In genomic region chr9:75624983-75625555, GRCm38 (mm10) we compare ENCODE assay signal across 8 mouse cellular contexts. TPM values are rescaled to one million over a fixed set of nuclear protein-coding genes. Genes with fewer than 3 reads are reported as not detected.
A peak's percentile ranks its signal among the peaks of the same experiment; 100 is the strongest.
DNase-seq lines count a peak whose midpoint lies in the region; ATAC-seq lines count a peak whose summit lies in the region.

No protein-coding gene starts in this region.

- H3K4me3 ChIP-seq in heart, embryonic 14.5 days (ENCODE audit: control insufficient read depth in 1 of 2, insufficient read depth in 1 of 2, low read depth in 1 of 2, low read length in 2 of 2) = peak overlapping the region; percentile 85 to 98
- H3K4me3 ChIP-seq in forebrain, embryonic 14.5 days (ENCODE audit: low read depth, low read length) = peak overlapping the region; percentile 81
- peak overlapping the region; percentile 62 for H3K4me3 ChIP-seq in liver, embryonic 16.5 days (ENCODE audit: low read depth, low read length)

- H3K27me3 ChIP-seq in heart, embryonic 14.5 days (ENCODE audit: control insufficient read depth, insufficient read depth, low read length) = 0 out of 2 replicates have a peak, but pooled peaks cover 5% of the 10 kb centered on the region
- H3K27me3 ChIP-seq in forebrain, embryonic 14.5 days (replicated peaks; ENCODE audit: control insufficient read depth, insufficient read depth, low read length) = no peaks in the 10 kb centered on the region
- H3K27me3 ChIP-seq in liver, embryonic 16.5 days (ENCODE audit: control insufficient read depth, insufficient read depth, low read depth, low read length) = peaks cover 26% of the 10 kb centered on the region

- peak overlapping the region; percentile 7 to 75; a peak in 3 of 4 replicates for H3K27ac ChIP-seq in heart, embryonic 14.5 days (replicated peaks in 1 of 2; ENCODE audit: control insufficient read depth in 1 of 2, insufficient read depth in 1 of 2, low read depth in 2 of 2, low read length in 2 of 2)
- peak overlapping the region; percentile 84 for H3K27ac ChIP-seq in forebrain, embryonic 14.5 days (ENCODE audit: low read depth, low read length)
- H3K27ac ChIP-seq in liver, embryonic 16.5 days (ENCODE audit: low read length) = no peak overlapping the region

- DNase-seq in heart, postnatal 10 days = no peak
- DNase-seq in ES-CJ7 (ENCODE audit: low read depth, low spot score) = peak; percentile 33
- DNase-seq in forebrain, embryonic 14.5 days (ENCODE audit: low spot score) = peak; percentile 17
- no peak for DNase-seq in thymus, postnatal 10 days (ENCODE audit: low spot score in 2 of 2)
- no peak for DNase-seq in natural killer cell, adult 2 months (ENCODE audit: low spot score in 2 of 2)
- no peak for DNase-seq in ovary, postnatal 14 days (ENCODE audit: low spot score)

- intact Hi-C loops in heart, postnatal 10 days (cut with DNase I) = no loop called here

- H3K9ac ChIP-seq in heart, embryonic 14.5 days (ENCODE audit: low read length) = peak overlapping the region; percentile 90
- peak overlapping the region; percentile 90 for H3K9ac ChIP-seq in forebrain, embryonic 14.5 days (ENCODE audit: low read length)
- H3K9ac ChIP-seq in liver, embryonic 16.5 days (ENCODE audit: low read depth, low read length) = peak overlapping the region; percentile 24; the same call in 1 of the 2 replicates

- no peak for ATAC-seq in heart, embryonic 14.5 days (ENCODE audit: insufficient number of reproducible peaks, insufficient read depth, low FRiP score, low read depth)
- peak; percentile 11 for ATAC-seq in forebrain, embryonic 14.5 days
- no peak for ATAC-seq in liver, embryonic 16.5 days (ENCODE audit: low read depth)

- 15% methylated on average over 18 of the region's 18 CpGs for WGBS in heart, embryonic 14.5 days
- WGBS in forebrain, embryonic 14.5 days = 13% methylated on average over 18 of the region's 18 CpGs
- 16% methylated on average over 18 of the region's 18 CpGs for WGBS in liver, embryonic 16.5 days (ENCODE audit: insufficient replicate concordance)

- H3K9me3 ChIP-seq in heart, embryonic 14.5 days (ENCODE audit: control insufficient read depth, low read length) = 0 out of 2 replicates have a peak, but pooled peaks cover under 1% of the 10 kb centered on the region
- no peaks in the 10 kb centered on the region for H3K9me3 ChIP-seq in forebrain, embryonic 14.5 days (replicated peaks; ENCODE audit: control insufficient read depth, low read length)
- no peaks in the 10 kb centered on the region for H3K9me3 ChIP-seq in liver, embryonic 16.5 days (replicated peaks; ENCODE audit: control insufficient read depth, low read length)

- peaks cover 2 to 3% of the 10 kb centered on the region in 2 experiments; a peak in 2 of 4 replicates for H3K4me1 ChIP-seq in heart, embryonic 14.5 days (ENCODE audit: control insufficient read depth in 2 of 2, insufficient read depth in 2 of 2, low read length in 2 of 2)
- peaks cover 3% of the 10 kb centered on the region for H3K4me1 ChIP-seq in forebrain, embryonic 14.5 days (ENCODE audit: control insufficient read depth, insufficient read depth, low read length)
- no peaks in the 10 kb centered on the region for H3K4me1 ChIP-seq in liver, embryonic 16.5 days (ENCODE audit: control insufficient read depth, low read depth, low read length)

- no peaks in the 10 kb centered on the region for H3K36me3 ChIP-seq in heart, embryonic 14.5 days (ENCODE audit: control insufficient read depth, insufficient read depth, low read length)
- H3K36me3 ChIP-seq in forebrain, embryonic 14.5 days (ENCODE audit: control insufficient read depth, insufficient read depth, low read length) = no peaks in the 10 kb centered on the region
- H3K36me3 ChIP-seq in liver, embryonic 16.5 days (ENCODE audit: control insufficient read depth, insufficient read depth) = no peaks in the 10 kb centered on the region

- H3K4me2 ChIP-seq in heart, embryonic 14.5 days (ENCODE audit: low read length) = peak overlapping the region; percentile 94
- peak overlapping the region; percentile 86 for H3K4me2 ChIP-seq in forebrain, embryonic 14.5 days (ENCODE audit: low read length)
- H3K4me2 ChIP-seq in liver, embryonic 16.5 days (ENCODE audit: low read depth, low read length) = peak overlapping the region; percentile 74

RNA-seq across cellular contexts. Expression of gene Lysmd2, which starts 0.5 kb away (rescaled TPM):
- polyA plus RNA-seq in heart, embryonic 14.5 days (2014; fragmentation: Nextera tagmentation; extraction: Ambion mirVana) = 20.5 and 21.3 TPM in 2 replicates
- total RNA-seq in heart, postnatal 10 days (2021) = 10 to 100 TPM in 1 of 2 experiments, 1 to 10 TPM in 1; 9.8 to 11.2 TPM
- polyA plus RNA-seq in forebrain, embryonic 14.5 days (2014; fragmentation: Nextera tagmentation; extraction: Ambion mirVana) = 26.0 and 34.1 TPM in 2 replicates
- polyA plus RNA-seq in liver, embryonic 16.5 days (2015; fragmentation: Nextera tagmentation; extraction: Ambion mirVana) = 2.1 and 2.8 TPM in 2 replicates

RNA-seq across cellular contexts. Expression of gene Tmod2, which starts 13.9 kb away (rescaled TPM):
- 3.2 and 4.1 TPM in 2 replicates for polyA plus RNA-seq in heart, embryonic 14.5 days (2014; fragmentation: Nextera tagmentation; extraction: Ambion mirVana)
- 1 to 10 TPM; 5.0 to 6.6 TPM for total RNA-seq in heart, postnatal 10 days (2021)
- polyA plus RNA-seq in forebrain, embryonic 14.5 days (2014; fragmentation: Nextera tagmentation; extraction: Ambion mirVana) = 127 and 193 TPM in 2 replicates
- polyA plus RNA-seq in liver, embryonic 16.5 days (2015; fragmentation: Nextera tagmentation; extraction: Ambion mirVana) = 0.14 and 0.28 TPM in 2 replicates

RNA-seq across cellular contexts. Expression of gene Scg3, which starts 58.8 kb away (rescaled TPM):
- 0.13 and 0.41 TPM in 2 replicates for polyA plus RNA-seq in heart, embryonic 14.5 days (2014; fragmentation: Nextera tagmentation; extraction: Ambion mirVana)
- under 1 TPM; 0.32 to 0.86 TPM for total RNA-seq in heart, postnatal 10 days (2021)
- 84.2 and 101 TPM in 2 replicates for polyA plus RNA-seq in forebrain, embryonic 14.5 days (2014; fragmentation: Nextera tagmentation; extraction: Ambion mirVana)
- 0.07 TPM in 1 of 2 replicates, not detected in the other for polyA plus RNA-seq in liver, embryonic 16.5 days (2015; fragmentation: Nextera tagmentation; extraction: Ambion mirVana)

Comparison
In these comparisons a context has a peak if more than half of its experiments do, and no peak if none do; other contexts are left out.
1. H3K9ac ChIP-seq: peak in every context shown above with its lines; median percentile 90 in heart, embryonic 14.5 days; 90 in forebrain, embryonic 14.5 days; 24 in liver, embryonic 16.5 days.
2. DNase-seq: peak in ES-CJ7 (single experiment) and forebrain, embryonic 14.5 days (single experiment); none in heart, postnatal 10 days (0 of 2), thymus, postnatal 10 days (0 of 2), natural killer cell, adult 2 months (0 of 2) and ovary, postnatal 14 days (single experiment).
3. RNA of gene Tmod2, which starts 13.9 kb away (polyA plus RNA-seq): 127 to 193 TPM in forebrain, embryonic 14.5 days; 3.2 to 4.1 TPM in heart, embryonic 14.5 days and 0.14 to 0.28 TPM in liver, embryonic 16.5 days; every median in the first group is over 10 times any median in the second.
4. RNA of gene Scg3, which starts 58.8 kb away (polyA plus RNA-seq): 84.2 to 101 TPM in forebrain, embryonic 14.5 days; 0.13 to 0.41 TPM in heart, embryonic 14.5 days and 0.07 TPM in liver, embryonic 16.5 days; every median in the first group is over 10 times any median in the second.
5. Peak in every context shown above with its lines, with median percentiles within 50 percentile points of each other: H3K4me2 ChIP-seq and H3K4me3 ChIP-seq.